Mouse (Mus musculus) heart, embryonic 11.5 days (tissue): Measurements from ENCODE around the gene Ces2b. TPM values are rescaled to one million over a fixed set of nuclear protein-coding genes. Genes with fewer than 3 reads are reported as not detected.

Experiments
- ATAC-seq: fragments of 200-750 bp; cut with Nextera tagmentation; replicated peaks from 2 replicates; pipeline ENCODE4 v1.8.0; 2017; ENCODE audit warnings: moderate library complexity; ENCODE audit not compliant: insufficient number of reproducible peaks, low FRiP score, low TSS enrichment
- H3K27ac ChIP-seq: fragments of 300-500 bp; sonication (generic); 2 replicates; pipeline ENCODE4 v1.5.1; 2014; ENCODE audit warnings: mild to moderate bottlenecking, low read depth, low read length
- H3K27me3 ChIP-seq: fragments of 300-500 bp; sonication (generic); 2 replicates; pipeline ENCODE4 v1.6.1; 2014; ENCODE audit warnings: mild to moderate bottlenecking, low read length, mixed read lengths; ENCODE audit not compliant: control insufficient read depth, insufficient read depth
- H3K36me3 ChIP-seq: fragments of 300-500 bp; sonication (generic); 2 replicates; pipeline ENCODE4 v1.6.1; 2014; ENCODE audit warnings: mild to moderate bottlenecking, low read length, moderate library complexity, mixed read lengths; ENCODE audit not compliant: control insufficient read depth, insufficient read depth
- H3K4me1 ChIP-seq: fragments of 300-500 bp; sonication (generic); 2 replicates; pipeline ENCODE4 v1.6.1; 2014; ENCODE audit warnings: low read length; ENCODE audit not compliant: control insufficient read depth, insufficient read depth
- H3K4me2 ChIP-seq: fragments of 300-500 bp; sonication (generic); 2 replicates; pipeline ENCODE4 v1.6.1; 2014; ENCODE audit warnings: mild to moderate bottlenecking, moderate library complexity
- H3K4me3 ChIP-seq: fragments of 300-500 bp; sonication (generic); 2 replicates; pipeline ENCODE4 v1.5.1; 2014; ENCODE audit warnings: low read depth, low read length
- H3K9ac ChIP-seq: fragments of 300-500 bp; sonication (generic); 2 replicates; pipeline ENCODE4 v1.6.1; 2014; ENCODE audit warnings: mild to moderate bottlenecking, low read depth, low read length, moderate library complexity
- H3K9me3 ChIP-seq: fragments of 300-500 bp; sonication (generic); replicated peaks from 2 replicates; pipeline ENCODE4 v1.6.1; 2016; ENCODE audit warnings: low read length; ENCODE audit not compliant: control insufficient read depth
- WGBS: fragments of 180-500 bp; shearing (Covaris S2); extraction: QIAGEN DNeasy Blood & Tissue Kit; methylation state at CpG from one replicate; pipeline ENCODE4 v1.1.7; 2014; ENCODE audit not compliant: insufficient replicate concordance; 5-methylcytosine and 5-hydroxymethylcytosine counted together
- polyA plus RNA-seq: library from polyadenylated mRNA; unstranded; fragments of >200 nt; fragmentation: Nextera tagmentation; extraction: Ambion mirVana; gene quantifications from 2 replicates; pipeline ENCODE4 v1.2.1, GENCODE M21; 2014

Ces2b gene
- not detected in 2 replicates for polyA plus RNA-seq

- Histone ChIP-seq H3K27me3 (no peaks in the 10 kb centered on the region), H3K27ac (no peak within 1 kb of the TSS), H3K4me3 (no peak within 1 kb of the TSS), H3K9me3 (no peaks in the 10 kb centered on the region), H3K36me3 (no peaks in the 10 kb centered on the region), H3K9ac (no peak within 1 kb of the TSS), H3K4me2 (no peak within 1 kb of the TSS), H3K4me1 (no peaks in the 10 kb centered on the region)
- WGBS: 63% methylated on average over 5 of the region's 5 CpGs
- no peak for ATAC-seq
Observed at GRCm38 (mm10) chr8:104831440-104831839, at the start of gene Ces2b. Gene Ces2b, plus strand, starts transcription at chr8:104831572.

- Histone ChIP-seq H3K27ac (no peak overlapping the region), H3K9me3 (no peaks in the 10 kb centered on the region), H3K4me1 (no peaks in the 10 kb centered on the region), H3K9ac (no peak overlapping the region), H3K4me3 (no peak overlapping the region), H3K27me3 (no peaks in the 10 kb centered on the region), H3K4me2 (no peak overlapping the region), H3K36me3 (no peaks in the 10 kb centered on the region)
- ATAC-seq: no peak
- WGBS: 60% methylated on average over 1 of the region's 1 CpGs
Observed at GRCm38 (mm10) chr8:104787049-104787448, 44.3 kb upstream of the Ces2b start.

DNA sequence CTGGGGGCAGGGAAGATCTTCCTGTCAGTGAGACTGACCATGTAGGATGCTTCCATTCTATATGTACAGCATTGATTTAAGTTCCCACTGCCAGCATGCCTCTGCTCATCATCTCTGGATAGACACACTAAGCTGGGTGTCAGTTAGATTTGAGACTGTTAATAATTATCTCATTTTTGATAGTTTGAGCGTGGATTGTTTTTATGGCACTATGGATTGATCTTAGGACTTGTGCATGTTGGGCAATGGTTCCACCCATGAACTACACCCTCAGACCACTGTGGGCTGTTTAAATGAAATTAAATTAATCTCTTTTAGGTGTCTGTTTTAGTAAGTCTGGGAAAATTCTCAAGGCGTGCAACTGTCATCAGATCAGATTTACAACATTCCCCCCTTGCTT is 42.4 kb upstream of the Ces2b start:
- H3K27ac ChIP-seq: no peak overlapping the region
- H3K27me3 ChIP-seq: no peaks in the 10 kb centered on the region
- 74% methylated on average over 2 of the region's 2 CpGs for WGBS
- ATAC-seq: no peak
- H3K9me3 ChIP-seq: no peaks in the 10 kb centered on the region
- no peaks in the 10 kb centered on the region for H3K4me1 ChIP-seq
- no peak overlapping the region for H3K4me2 ChIP-seq
- H3K4me3 ChIP-seq: no peak overlapping the region
- H3K9ac ChIP-seq: no peak overlapping the region
- H3K36me3 ChIP-seq: no peaks in the 10 kb centered on the region

GRCm38 (mm10) chr8:104789886-104790680 is 41.3 kb upstream of the Ces2b start:
- Histone ChIP-seq H3K4me2 (no peak overlapping the region), H3K4me3 (no peak overlapping the region), H3K9ac (no peak overlapping the region), H3K27me3 (no peaks in the 10 kb centered on the region), H3K36me3 (no peaks in the 10 kb centered on the region), H3K27ac (no peak overlapping the region), H3K9me3 (no peaks in the 10 kb centered on the region), H3K4me1 (no peaks in the 10 kb centered on the region)
- WGBS: 44% methylated on average over 3 of the region's 3 CpGs
- no peak for ATAC-seq

DNA sequence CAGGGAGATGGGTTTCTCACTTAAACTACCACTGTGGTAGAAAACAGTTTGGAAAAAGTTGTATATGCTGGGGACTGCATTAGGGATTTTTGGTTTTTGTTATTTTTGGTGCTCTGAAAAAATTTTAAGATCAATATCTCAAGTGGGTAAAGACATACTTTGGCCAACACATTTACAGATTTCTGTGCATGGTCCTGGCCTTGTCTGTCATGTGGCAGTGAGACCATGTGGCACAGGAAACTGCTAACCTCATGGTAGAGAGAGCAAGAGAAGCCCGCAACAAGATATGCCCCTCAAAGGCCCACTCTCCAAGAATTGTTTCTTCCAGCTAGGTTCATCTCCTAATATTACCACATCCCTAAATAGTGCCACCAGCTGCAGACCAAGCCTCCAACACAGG is 32.0 kb upstream of the Ces2b start:
- ATAC-seq: no peak
- WGBS: 85% methylated on average over 1 of the region's 1 CpGs
- H3K27ac ChIP-seq: no peak overlapping the region
- H3K27me3 ChIP-seq: no peaks in the 10 kb centered on the region
- H3K4me2 ChIP-seq: no peak overlapping the region
- no peak overlapping the region for H3K9ac ChIP-seq
- no peaks in the 10 kb centered on the region for H3K4me1 ChIP-seq
- H3K9me3 ChIP-seq: no peaks in the 10 kb centered on the region
- H3K4me3 ChIP-seq: no peak overlapping the region
- no peaks in the 10 kb centered on the region for H3K36me3 ChIP-seq

- H3K4me3 ChIP-seq: no peak overlapping the region
- no peak overlapping the region for H3K9ac ChIP-seq
- H3K4me2 ChIP-seq: no peak overlapping the region
- ATAC-seq: no peak
- 36% methylated on average over 2 of the region's 2 CpGs for WGBS
- no peaks in the 10 kb centered on the region for H3K27me3 ChIP-seq
- no peaks in the 10 kb centered on the region for H3K9me3 ChIP-seq
- H3K27ac ChIP-seq: no peak overlapping the region
- no peaks in the 10 kb centered on the region for H3K36me3 ChIP-seq
- H3K4me1 ChIP-seq: no peaks in the 10 kb centered on the region
Observed at GRCm38 (mm10) chr8:104806127-104806526, 25.2 kb upstream of the Ces2b start.

DNA sequence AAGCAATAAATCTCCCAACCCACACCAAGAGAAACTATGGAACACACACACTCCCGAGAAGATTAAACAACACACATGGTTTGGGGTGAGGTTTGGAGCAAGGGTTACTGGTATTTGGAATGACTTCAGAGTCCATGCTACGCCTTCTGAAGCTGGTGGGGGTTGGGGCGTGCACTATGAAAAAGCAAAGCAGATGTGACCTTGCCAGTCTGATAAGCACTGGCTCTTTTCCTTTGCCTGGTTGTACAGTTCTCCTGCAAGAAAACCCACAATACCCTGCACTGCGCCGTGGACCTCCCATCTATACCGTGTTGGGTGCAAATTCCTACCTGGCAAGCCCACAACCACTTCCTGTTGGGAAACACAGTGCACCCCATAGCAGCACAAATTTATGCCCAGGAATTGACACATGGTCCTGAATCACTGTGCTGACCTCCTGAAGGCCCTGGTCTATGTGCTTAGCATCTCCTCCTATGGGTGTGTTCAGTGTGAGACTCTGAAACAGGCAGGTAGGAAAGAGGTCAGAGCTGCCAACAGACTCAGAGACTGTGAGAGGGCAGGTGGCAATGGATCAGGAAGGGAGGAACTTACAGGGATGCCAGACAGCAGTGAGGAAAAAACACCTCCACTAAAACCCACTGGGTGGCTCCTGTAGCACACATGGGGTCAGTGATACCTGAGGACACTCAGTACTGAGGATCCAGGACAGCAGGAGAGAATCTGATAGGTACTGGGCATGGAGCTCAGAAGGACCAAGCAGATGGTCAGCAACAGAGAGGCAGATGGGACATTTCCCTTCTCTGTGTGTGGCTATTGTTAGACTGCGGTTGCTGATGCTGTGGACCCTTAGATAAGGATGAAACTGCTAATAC is 22.6 kb upstream of the Ces2b start:
- no peaks in the 10 kb centered on the region for H3K9me3 ChIP-seq
- no peaks in the 10 kb centered on the region for H3K27me3 ChIP-seq
- H3K4me2 ChIP-seq: no peak overlapping the region
- H3K4me3 ChIP-seq: no peak overlapping the region
- H3K4me1 ChIP-seq: no peaks in the 10 kb centered on the region
- no peak overlapping the region for H3K27ac ChIP-seq
- H3K9ac ChIP-seq: no peak overlapping the region
- no peak for ATAC-seq
- WGBS: 79% methylated on average over 7 of the region's 7 CpGs
- H3K36me3 ChIP-seq: no peaks in the 10 kb centered on the region

- WGBS: 86% methylated on average over 3 of the region's 3 CpGs
- H3K36me3 ChIP-seq: no peaks in the 10 kb centered on the region
- H3K27me3 ChIP-seq: no peaks in the 10 kb centered on the region
- no peaks in the 10 kb centered on the region for H3K9me3 ChIP-seq
- H3K27ac ChIP-seq: no peak overlapping the region
- no peak overlapping the region for H3K4me3 ChIP-seq
- H3K4me2 ChIP-seq: no peak overlapping the region
- no peak for ATAC-seq
- no peaks in the 10 kb centered on the region for H3K4me1 ChIP-seq
- H3K9ac ChIP-seq: no peak overlapping the region
Observed at GRCm38 (mm10) chr8:104809436-104809835, 21.9 kb upstream of the Ces2b start.
